Mouse (Mus musculus) thymus, adult 2 months (tissue): ENCODE results near the gene Fut4. TPM values are rescaled to one million over a fixed set of nuclear protein-coding genes. Genes with fewer than 3 reads are reported as not detected.
"Not testable (repeated sequence)": the region's sequence is repeated elsewhere in the genome, so short reads cannot be mapped to it uniquely, and the experiment has no call there.

Experiments
- DNase-seq: peaks from one replicate; pipeline ENCODE4 v3.0.0; 2021
- H3K27ac ChIP-seq: fragments of 200-500 bp; 2 replicates; pipeline ENCODE4 v1.5.1; 2012; ENCODE audit warnings: low read length, control low read depth; ENCODE audit not compliant: control insufficient read depth, insufficient read depth
- H3K27me3 ChIP-seq: fragments of 200-500 bp; 2 replicates; pipeline ENCODE4 v1.6.1; 2012; ENCODE audit warnings: mild to moderate bottlenecking, low read length, moderate library complexity, mixed read lengths; ENCODE audit not compliant: control insufficient read depth, insufficient read depth
- H3K36me3 ChIP-seq: fragments of 200-500 bp; 2 replicates; pipeline ENCODE4 v1.6.1; 2012; ENCODE audit warnings: mild to moderate bottlenecking, low read length, moderate library complexity; ENCODE audit not compliant: control insufficient read depth, insufficient read depth
- H3K4me1 ChIP-seq: fragments of 200-500 bp; replicated peaks from 2 replicates; pipeline ENCODE4 v1.6.1; 2012; ENCODE audit warnings: low read length; ENCODE audit not compliant: control insufficient read depth, insufficient read depth
- H3K4me3 ChIP-seq: fragments of 200-500 bp; 2 replicates; pipeline ENCODE4 v1.5.1; 2012; ENCODE audit warnings: mild to moderate bottlenecking, low read length, control low read depth, moderate library complexity; ENCODE audit not compliant: control insufficient read depth, insufficient read depth
- CTCF ChIP-seq: fragments of 200-500 bp; IDR thresholded peaks from 2 replicates; pipeline ENCODE4 v1.5.1; 2012; ENCODE audit warnings: mild to moderate bottlenecking, control low read depth, low read length, moderate library complexity, borderline replicate concordance; ENCODE audit not compliant: control insufficient read depth, poor library complexity, insufficient read depth; ENCODE audit errors: extremely low read depth
- POLR2A ChIP-seq: fragments of 200-500 bp; IDR thresholded peaks from 2 replicates; pipeline ENCODE4 v1.6.1; 2012; ENCODE audit warnings: mild to moderate bottlenecking, low read length, control low read depth, moderate library complexity; ENCODE audit not compliant: control insufficient read depth, poor library complexity, insufficient read depth; ENCODE audit errors: extremely low read depth
- WGBS: fragments of 180-500 bp; shearing (Covaris S2); methylation state at CpG from one replicate; pipeline ENCODE4 v1.1.7; 2018; 5-methylcytosine and 5-hydroxymethylcytosine counted together
- polyA plus RNA-seq: library from polyadenylated mRNA; depleted of rRNA; stranded (reverse); fragments of >200 nt; gene quantifications from 2 replicates; pipeline ENCODE4 v1.2.3, GENCODE M21; 2012; rRNA removed

Gene Fut4
- polyA plus RNA-seq, 1 experiment: 2.3 TPM

GRCm38 (mm10) chr9:14710910-14711309, 41.3 kb downstream of the Fut4 start:
- Histone ChIP-seq H3K4me1 (no peaks in the 10 kb centered on the region), H3K4me3 (no peak overlapping the region), H3K27me3 (no peaks in the 10 kb centered on the region), H3K27ac (no peak overlapping the region), H3K36me3 (no peaks in the 10 kb centered on the region)
- TF ChIP-seq CTCF (no peak), POLR2A (no peak)
- WGBS: 91% methylated on average over 3 of the region's 3 CpGs
- DNase-seq: no peak

DNA sequence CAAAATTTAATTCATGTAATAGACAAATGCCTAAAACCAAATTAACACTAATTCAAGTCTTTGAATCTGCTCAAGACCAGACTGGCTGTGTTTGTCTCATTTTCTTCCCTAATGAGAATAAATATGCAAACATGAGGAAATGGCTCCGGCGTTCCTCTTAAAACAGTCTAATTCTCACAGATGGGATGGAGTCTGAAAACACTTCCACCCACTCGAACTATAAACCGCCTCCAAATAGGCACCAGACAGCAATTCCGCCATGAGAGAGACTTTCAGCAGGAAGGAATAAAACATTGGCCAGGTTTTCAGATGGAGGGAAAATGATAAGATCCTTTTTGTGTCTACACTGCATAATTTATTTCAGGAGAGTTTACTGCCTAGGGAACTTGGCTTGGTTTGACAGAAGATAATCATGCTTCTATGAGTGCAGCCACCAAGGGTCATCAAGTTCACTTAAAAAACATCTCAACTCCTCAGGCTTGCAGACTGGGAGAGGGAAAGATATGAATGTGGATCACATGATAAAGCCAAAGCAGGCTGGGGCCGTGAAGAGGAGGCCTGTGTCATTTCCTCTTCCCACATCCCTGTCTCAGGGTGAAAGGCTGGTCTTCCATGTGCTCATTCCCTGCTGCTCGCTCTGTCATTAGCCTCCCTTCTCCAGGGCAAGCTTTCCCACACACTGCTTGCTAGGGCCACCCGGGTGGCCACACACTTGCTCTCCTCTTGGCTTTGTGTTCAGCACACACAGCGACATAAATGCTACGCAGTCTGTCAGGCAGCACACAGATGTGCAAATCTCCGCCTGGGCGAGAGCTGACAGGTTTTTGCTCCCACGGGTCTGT, 46.7 kb downstream of the Fut4 start:
- 81% methylated on average over 13 of the region's 13 CpGs for WGBS
- no peaks in the 10 kb centered on the region for H3K4me1 ChIP-seq
- H3K36me3 ChIP-seq: no peaks in the 10 kb centered on the region
- no peaks in the 10 kb centered on the region for H3K27me3 ChIP-seq
- no peak for DNase-seq
- no peak overlapping the region for H3K4me3 ChIP-seq
- no peak overlapping the region for H3K27ac ChIP-seq
- TF ChIP-seq POLR2A: no peak
- no peak for TF ChIP-seq CTCF

- whole genome bisulfite sequencing: 97% methylated on average over 1 of the region's 1 CpGs
- not testable (repeated sequence) for H3K4me3 ChIP-seq
Observed at GRCm38 (mm10) chr9:14700795-14701194, 51.4 kb downstream of the Fut4 start.

GRCm38 (mm10) chr9:14699288-14699640, 52.9 kb downstream of the Fut4 start:
- TF ChIP-seq POLR2A (no peak), CTCF (no peak)
- 49% methylated on average over 7 of the region's 7 CpGs for WGBS
- Histone ChIP-seq H3K27ac (no peak overlapping the region), H3K36me3 (no peaks in the 10 kb centered on the region), H3K27me3 (no peaks in the 10 kb centered on the region), H3K4me1 (no peaks in the 10 kb centered on the region), H3K4me3 (no peak overlapping the region)
- DNase-seq: no peak

More at GRCm38 (mm10) chr9:14700795-14701194, 51.4 kb downstream of the Fut4 start:
- not testable (repeated sequence) for DNase-seq, H3K27me3 ChIP-seq, H3K4me1 ChIP-seq, H3K27ac ChIP-seq, H3K36me3 ChIP-seq

DNA sequence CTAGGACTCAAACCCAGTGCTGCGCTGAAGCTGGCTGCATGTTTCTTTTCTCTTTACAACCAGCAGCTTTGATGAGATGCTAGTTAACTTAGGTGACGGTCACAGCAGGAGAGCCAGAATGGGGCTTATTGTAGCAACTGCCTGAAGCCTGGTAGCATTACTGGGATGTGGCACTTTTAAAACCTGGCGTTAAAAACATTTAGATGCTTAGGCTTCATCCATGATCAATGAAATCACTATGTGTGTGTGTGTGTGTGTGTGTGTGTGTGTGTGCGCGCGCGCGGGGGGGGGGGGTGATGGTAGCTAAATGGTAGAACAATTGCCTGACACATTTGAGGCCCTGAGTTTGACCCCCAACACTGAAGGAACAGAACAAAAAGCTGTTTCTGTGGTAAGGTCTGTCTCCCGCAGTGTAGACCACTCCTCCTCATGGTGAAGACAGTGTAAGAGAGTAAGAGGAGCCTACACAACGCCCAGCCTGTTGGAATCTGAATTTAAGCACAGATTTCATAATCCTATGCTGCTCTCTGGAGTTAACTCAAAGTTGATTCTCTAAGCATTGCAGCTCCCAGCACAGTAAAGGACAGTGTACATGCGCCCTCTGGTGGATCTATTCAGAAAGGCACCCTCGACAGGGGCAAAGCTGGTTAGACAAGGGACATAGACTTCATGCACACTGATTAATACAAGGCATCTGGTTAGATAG, 53.5 kb downstream of the Fut4 start:
- Histone ChIP-seq H3K36me3 (no peaks in the 10 kb centered on the region), H3K4me3 (no peak overlapping the region), H3K27ac (no peak overlapping the region), H3K4me1 (no peaks in the 10 kb centered on the region), H3K27me3 (no peaks in the 10 kb centered on the region)
- TF ChIP-seq CTCF (no peak), POLR2A (no peak)
- DNase-seq: peak; percentile 77
- WGBS: 65% methylated on average over 12 of the region's 12 CpGs

Other genes with a start within 250 kb of the Fut4 start
- gene Amotl1, start 107.3 kb downstream of the Fut4 start, polyA plus RNA-seq: 11.1 and 14.5 TPM in 2 replicates
- 1.0 and 1.1 TPM in 2 replicates for gene Piwil4, start 11.7 kb downstream of the Fut4 start, polyA plus RNA-seq
- gene 1700012B09Rik, start 18.6 kb upstream of the Fut4 start, polyA plus RNA-seq: 0.19 TPM in 1 of 2 replicates, not detected in the other
- 8.9 and 9.6 TPM in 2 replicates for gene Mre11a, start 32.3 kb upstream of the Fut4 start, polyA plus RNA-seq
- 10.2 and 10.9 TPM in 2 replicates for gene Ankrd49, start 32.5 kb upstream of the Fut4 start, polyA plus RNA-seq
- 10.0 and 10.9 TPM in 2 replicates for gene Gpr83, start 107.8 kb upstream of the Fut4 start, polyA plus RNA-seq
- gene Izumo1r, start 151.6 kb upstream of the Fut4 start, polyA plus RNA-seq: 66.3 and 70.8 TPM in 2 replicates